ENCODE assay signal across 10 mouse cellular contexts in the genomic region with DNA sequence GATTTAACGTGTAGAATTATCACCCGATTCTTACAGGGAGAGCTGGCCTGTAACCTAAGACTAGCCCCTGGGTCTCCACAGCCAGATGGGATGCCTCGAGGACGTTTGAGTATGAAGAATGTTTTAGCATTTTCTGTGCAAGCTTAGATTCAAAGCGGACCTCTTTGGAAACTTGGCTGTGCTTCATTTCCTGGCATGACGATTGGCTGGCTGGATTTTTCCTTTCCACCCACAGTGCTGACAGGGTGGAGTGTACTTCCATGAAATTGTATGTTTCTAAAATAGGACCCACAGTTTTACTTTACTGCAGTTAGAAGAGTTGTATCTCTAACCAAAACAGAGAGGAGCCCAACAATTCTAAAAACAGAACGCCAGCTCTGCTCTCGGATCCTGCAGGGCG.
DNase-seq lines count a peak whose midpoint lies in the region; ATAC-seq and TF ChIP-seq lines count a peak whose summit lies in the region.
"Had no signal": no experiment of that assay in that cellular context is flagged by ENCODE, and none has a peak within 500 bp of the region (broad histone marks: within the 10 kb centered on the region; RNA-seq: fewer than 3 reads in every experiment).

No protein-coding gene starts in this region.

- no peak for TF ChIP-seq EP300 in stomach, postnatal 0 days (optimal IDR thresholded peaks at IDR 0.05)

- no peak overlapping the region for H3K9ac ChIP-seq in stomach, postnatal 0 days (ENCODE audit: low read length)
- no peak overlapping the region for H3K9ac ChIP-seq in forebrain, embryonic 13.5 days
- H3K9ac ChIP-seq: liver, embryonic 15.5 days had no signal

- no peaks in the 10 kb centered on the region for H3K36me3 ChIP-seq in stomach, postnatal 0 days (ENCODE audit: control insufficient read depth, insufficient read depth, low read length)
- H3K36me3 ChIP-seq in forebrain, embryonic 13.5 days (ENCODE audit: poor library complexity, severe bottlenecking), result no peaks in the 10 kb centered on the region
- H3K36me3 ChIP-seq: liver, embryonic 15.5 days had no signal

- 37% methylated on average over 9 of the region's 9 CpGs for WGBS in stomach, postnatal 0 days
- 89% methylated on average over 9 of the region's 9 CpGs for WGBS in forebrain, embryonic 13.5 days

- intact Hi-C loops in left cerebral cortex, postnatal 4 days (cut with DNase I), result no loop called here
- intact Hi-C loops in heart, postnatal 36 days (cut with DNase I), result loop anchor here (1.0 kb wide), 1 partner anchor 90 kb away; a partner anchor contains a TSS
- intact Hi-C loops in left cerebral cortex, postnatal 25 days (cut with DNase I), result loop anchor here (5.0 kb wide), 1 partner anchor 144 kb away; no protein-coding TSS in a partner anchor

- no peaks in the 10 kb centered on the region for H3K9me3 ChIP-seq in stomach, postnatal 0 days (ENCODE audit: control insufficient read depth, low read length)
- H3K9me3 ChIP-seq in forebrain, embryonic 13.5 days (replicated peaks), result no peaks in the 10 kb centered on the region
- H3K9me3 ChIP-seq: liver, embryonic 15.5 days had no signal

- no peak overlapping the region; the same call in 1 of the 2 replicates for H3K4me2 ChIP-seq in stomach, postnatal 0 days (replicated peaks; ENCODE audit: low read depth)
- H3K4me2 ChIP-seq in forebrain, embryonic 13.5 days, result no peak overlapping the region
- H3K4me2 ChIP-seq: liver, embryonic 15.5 days had no signal

- H3K27ac ChIP-seq in stomach, postnatal 0 days (replicated peaks), result peak overlapping the region; percentile 86
- no peak overlapping the region for H3K27ac ChIP-seq in forebrain, embryonic 13.5 days
- H3K27ac ChIP-seq: liver, embryonic 15.5 days had no signal

- DNase-seq in left cerebral cortex, adult 11 months (ENCODE audit: low spot score), result peak; percentile 27
- no peak for DNase-seq in left cerebral cortex, postnatal 4 days
- peak; percentile 58 to 65 for DNase-seq in heart, postnatal 36 days
- peak; percentile 54 to 91 for DNase-seq in left cerebral cortex, postnatal 25 days (ENCODE audit: low spot score in 2 of 2)
- no peak for DNase-seq in stomach, postnatal 0 days (ENCODE audit: low spot score)
- DNase-seq in spleen, postnatal 10 days (ENCODE audit: low spot score in 2 of 2), result no peak
- no peak for DNase-seq in adipocyte (ENCODE audit: low spot score)
- DNase-seq: embryo, embryonic 11 days had no signal

- ATAC-seq in stomach, postnatal 0 days (ENCODE audit: low FRiP score, low TSS enrichment), result no peak; the same call in 1 of the 2 replicates
- no peak for ATAC-seq in forebrain, embryonic 13.5 days

- TF ChIP-seq CTCF in stomach, postnatal 0 days (IDR thresholded peaks at IDR 0.05; ENCODE audit: low read depth), result no peak

- H3K27me3 ChIP-seq in stomach, postnatal 0 days (ENCODE audit: control insufficient read depth, insufficient read depth, low read length), result no peaks in the 10 kb centered on the region
- H3K27me3 ChIP-seq in forebrain, embryonic 13.5 days, result no peaks in the 10 kb centered on the region; the same call in 1 of the 2 replicates
- H3K27me3 ChIP-seq: liver, embryonic 15.5 days had no signal

- no peak overlapping the region for H3K4me3 ChIP-seq in stomach, postnatal 0 days (ENCODE audit: low read depth, low read length)
- no peak overlapping the region for H3K4me3 ChIP-seq in forebrain, embryonic 13.5 days
- H3K4me3 ChIP-seq: liver, embryonic 15.5 days had no signal

- peaks cover 2% of the 10 kb centered on the region; the same call in 1 of the 2 replicates for H3K4me1 ChIP-seq in stomach, postnatal 0 days (replicated peaks; ENCODE audit: control insufficient read depth, insufficient read depth)
- H3K4me1 ChIP-seq in forebrain, embryonic 13.5 days, result no peaks in the 10 kb centered on the region

Comparison
In these comparisons a context has a peak if more than half of its experiments do, and no peak if none do; other contexts are left out.
1. DNase-seq: peak in left cerebral cortex, adult 11 months (single experiment), heart, postnatal 36 days (2 of 2) and left cerebral cortex, postnatal 25 days (2 of 2); none in left cerebral cortex, postnatal 4 days (single experiment), stomach, postnatal 0 days (single experiment), spleen, postnatal 10 days (0 of 2) and adipocyte (single experiment).